Mouse (Mus musculus): ENCODE measurements around the gene Uxs1. TPM values are rescaled to one million over a fixed set of nuclear protein-coding genes. Genes with fewer than 3 reads are reported as not detected.

The Uxs1 gene
- polyA plus RNA-seq (2016; fragmentation: Nextera tagmentation; extraction: Ambion mirVana) = 23.1 and 24.9 TPM in 2 replicates

GRCm38 (mm10) chr1:43827763-43828194, at the start of gene Uxs1:
Gene Uxs1 (minus strand): TSS chr1:43827800.
- Histone ChIP-seq H3K9ac (peak within 1 kb of the TSS; percentile 75), H3K4me3 (peak within 1 kb of the TSS; percentile 77), H3K36me3 (no peaks in the 10 kb centered on the region), H3K27me3 (no peaks in the 10 kb centered on the region), H3K9me3 (no peaks in the 10 kb centered on the region), H3K4me1 (peaks cover 16% of the 10 kb centered on the region), H3K4me2 (replicated peaks) (peak within 1 kb of the TSS; percentile 95), H3K27ac (peak within 1 kb of the TSS; percentile 95)
- under 1% methylated on average over 31 of the region's 41 CpGs for WGBS
- peak; percentile 98 for ATAC-seq (ENCODE audit: insufficient number of reproducible peaks, insufficient read depth, low FRiP score, low TSS enrichment)

DNA sequence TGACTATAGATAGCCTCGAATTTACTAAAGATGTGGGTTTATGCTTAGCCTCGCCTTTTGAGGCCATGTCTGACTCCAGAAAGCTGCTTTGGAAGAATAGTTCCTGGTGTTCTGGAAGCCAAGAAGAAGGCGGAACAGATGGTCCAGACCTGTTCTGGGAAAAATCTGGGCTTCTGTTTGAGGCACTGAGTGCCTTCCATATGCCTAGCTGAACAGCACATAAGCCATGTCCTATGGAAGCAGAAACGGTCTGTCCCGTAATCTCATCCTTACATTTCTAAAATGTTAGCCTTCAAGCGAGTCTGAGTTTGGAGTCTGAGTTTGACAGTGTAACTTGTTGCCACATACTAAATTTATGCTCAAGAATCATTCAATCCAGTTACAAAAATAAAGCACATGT, 49.6 kb upstream of the Uxs1 start:
- Histone ChIP-seq H3K4me3 (no peak overlapping the region), H3K9me3 (no peaks in the 10 kb centered on the region), H3K9ac (no peak overlapping the region), H3K27ac (no peak overlapping the region), H3K27me3 (no peaks in the 10 kb centered on the region), H3K36me3 (no peaks in the 10 kb centered on the region), H3K4me1 (peaks cover 3% of the 10 kb centered on the region; the same call in 1 of the 2 replicates), H3K4me2 (replicated peaks) (no peak overlapping the region)
- no peak for ATAC-seq (ENCODE audit: insufficient number of reproducible peaks, insufficient read depth, low FRiP score, low TSS enrichment)
- 82% methylated on average over 6 of the region's 6 CpGs for WGBS

DNA sequence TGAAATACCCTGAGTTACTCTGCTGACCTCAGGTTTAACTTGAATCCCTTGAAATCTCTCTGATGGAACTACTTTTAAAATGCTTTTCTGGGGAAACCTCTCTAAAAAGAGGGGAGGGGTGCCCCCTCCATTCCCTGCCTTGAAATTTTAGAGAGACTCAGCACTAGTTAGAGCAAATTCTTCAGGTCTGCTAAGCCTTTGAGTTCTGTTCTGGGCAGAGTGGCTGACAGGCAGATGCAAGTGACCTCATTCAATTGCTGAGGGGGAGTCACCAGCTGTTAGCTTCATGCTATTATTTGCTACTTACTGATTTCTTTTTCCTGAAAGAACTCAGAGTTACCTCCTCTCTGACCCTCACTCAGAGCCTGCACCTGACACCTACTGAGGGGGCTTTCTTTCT, 43.5 kb upstream of the Uxs1 start:
- no peaks in the 10 kb centered on the region for H3K9me3 ChIP-seq
- no peak overlapping the region for H3K27ac ChIP-seq
- no peak overlapping the region for H3K9ac ChIP-seq
- no peak for ATAC-seq (ENCODE audit: insufficient number of reproducible peaks, insufficient read depth, low FRiP score, low TSS enrichment)
- no peaks in the 10 kb centered on the region for H3K4me1 ChIP-seq
- no peak overlapping the region for H3K4me3 ChIP-seq
- no peak overlapping the region for H3K4me2 ChIP-seq (replicated peaks)
- no peaks in the 10 kb centered on the region for H3K27me3 ChIP-seq
- H3K36me3 ChIP-seq = no peaks in the 10 kb centered on the region

GRCm38 (mm10) chr1:43868510-43868909, 40.9 kb upstream of the Uxs1 start:
- Histone ChIP-seq H3K9me3 (no peaks in the 10 kb centered on the region), H3K4me3 (no peak overlapping the region), H3K4me1 (no peaks in the 10 kb centered on the region), H3K27me3 (no peaks in the 10 kb centered on the region), H3K4me2 (replicated peaks) (no peak overlapping the region), H3K9ac (no peak overlapping the region), H3K36me3 (no peaks in the 10 kb centered on the region), H3K27ac (no peak overlapping the region)
- no peak for ATAC-seq (ENCODE audit: insufficient number of reproducible peaks, insufficient read depth, low FRiP score, low TSS enrichment)
- WGBS = 53% methylated on average over 1 of the region's 1 CpGs

DNA sequence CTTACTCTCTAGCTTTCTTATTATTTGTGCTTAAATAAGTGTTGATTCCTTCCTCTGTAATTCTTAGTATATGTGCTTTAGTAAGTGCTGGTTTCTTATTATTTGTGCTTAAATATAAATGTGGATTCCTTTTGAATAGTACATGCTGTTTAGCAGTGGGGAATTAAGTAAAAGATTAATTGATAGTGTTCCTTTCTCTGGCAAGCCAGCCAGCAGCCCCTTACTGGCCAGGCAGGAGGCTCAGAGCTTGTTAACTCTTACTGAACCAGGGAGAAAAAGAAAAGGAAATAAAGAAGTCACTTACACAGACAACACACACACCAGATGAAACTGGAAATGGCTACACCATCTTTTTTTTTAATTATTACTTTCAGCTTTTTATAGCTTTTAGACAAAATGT, 37.2 kb upstream of the Uxs1 start:
- H3K4me1 ChIP-seq = no peaks in the 10 kb centered on the region
- no peak for ATAC-seq (ENCODE audit: insufficient number of reproducible peaks, insufficient read depth, low FRiP score, low TSS enrichment)
- H3K4me3 ChIP-seq = no peak overlapping the region

DNA sequence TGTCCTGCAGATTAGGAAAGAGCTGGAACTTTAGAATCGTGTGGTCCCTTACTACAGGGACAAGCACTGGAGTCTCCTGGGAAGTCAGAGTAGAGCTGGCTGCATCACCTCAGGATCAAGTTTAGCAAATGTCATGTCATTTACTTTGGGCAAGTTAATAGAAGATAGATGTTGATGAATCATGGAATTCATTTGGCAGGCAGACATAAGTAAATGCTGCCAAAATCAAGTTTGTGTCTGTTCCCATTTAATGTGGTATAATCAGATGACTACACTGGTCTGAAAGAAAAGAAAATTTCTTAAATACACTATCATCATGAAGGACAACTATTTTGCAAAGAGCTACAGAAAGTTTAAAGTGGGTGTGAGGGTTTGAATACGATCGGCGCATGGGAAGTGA, 35.0 kb upstream of the Uxs1 start:
- Histone ChIP-seq H3K4me1 (no peaks in the 10 kb centered on the region), H3K9me3 (no peaks in the 10 kb centered on the region), H3K36me3 (no peaks in the 10 kb centered on the region), H3K9ac (no peak overlapping the region), H3K4me2 (replicated peaks) (no peak overlapping the region), H3K27me3 (no peaks in the 10 kb centered on the region), H3K4me3 (no peak overlapping the region), H3K27ac (no peak overlapping the region)
- ATAC-seq (ENCODE audit: insufficient number of reproducible peaks, insufficient read depth, low FRiP score, low TSS enrichment) = no peak
- 89% methylated on average over 4 of the region's 4 CpGs for WGBS

More for the DNA sequence above, 37.2 kb upstream of the Uxs1 start:
- Histone ChIP-seq H3K4me2 (replicated peaks) (no peak overlapping the region), H3K36me3 (no peaks in the 10 kb centered on the region), H3K9me3 (no peaks in the 10 kb centered on the region), H3K9ac (no peak overlapping the region), H3K27ac (no peak overlapping the region), H3K27me3 (no peaks in the 10 kb centered on the region)

DNA sequence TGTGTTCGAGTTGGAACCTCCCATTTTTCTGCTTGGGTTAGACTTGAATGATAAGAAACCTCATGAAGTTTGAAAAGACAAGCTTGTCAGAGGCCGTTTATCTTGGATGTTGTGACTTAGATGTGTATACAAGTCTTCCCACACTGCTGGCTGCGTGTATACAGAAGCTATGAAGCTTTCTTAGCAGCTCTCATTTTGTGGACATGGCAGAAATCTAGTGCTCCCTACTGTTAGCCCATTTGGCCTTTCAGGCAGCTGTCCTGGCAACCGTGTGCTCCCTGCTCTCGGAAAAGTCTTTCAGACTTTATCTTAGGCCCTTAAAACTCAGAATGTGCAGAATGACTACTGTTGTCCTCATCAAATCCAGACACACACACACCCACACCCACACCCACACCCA, 31.4 kb upstream of the Uxs1 start:
- WGBS = 80% methylated on average over 5 of the region's 5 CpGs
- H3K4me2 ChIP-seq (replicated peaks) = no peak overlapping the region

GRCm38 (mm10) chr1:43857656-43858055, 30.1 kb upstream of the Uxs1 start:
- Histone ChIP-seq H3K27ac (no peak overlapping the region), H3K4me2 (replicated peaks) (no peak overlapping the region), H3K9ac (no peak overlapping the region), H3K4me3 (no peak overlapping the region), H3K36me3 (no peaks in the 10 kb centered on the region), H3K9me3 (no peaks in the 10 kb centered on the region), H3K27me3 (no peaks in the 10 kb centered on the region), H3K4me1 (no peaks in the 10 kb centered on the region)
- no peak for ATAC-seq (ENCODE audit: insufficient number of reproducible peaks, insufficient read depth, low FRiP score, low TSS enrichment)
- WGBS = 78% methylated on average over 1 of the region's 1 CpGs

More for the DNA sequence above, 31.4 kb upstream of the Uxs1 start:
- no peaks in the 10 kb centered on the region for H3K36me3 ChIP-seq
- H3K4me1 ChIP-seq = no peaks in the 10 kb centered on the region
- no peak overlapping the region for H3K4me3 ChIP-seq
- no peak overlapping the region for H3K9ac ChIP-seq
- ATAC-seq (ENCODE audit: insufficient number of reproducible peaks, insufficient read depth, low FRiP score, low TSS enrichment) = no peak
- no peaks in the 10 kb centered on the region for H3K27me3 ChIP-seq
- H3K9me3 ChIP-seq = no peaks in the 10 kb centered on the region
- no peak overlapping the region for H3K27ac ChIP-seq

GRCm38 (mm10) chr1:43855591-43855990, 28.0 kb upstream of the Uxs1 start:
- Histone ChIP-seq H3K27ac (no peak overlapping the region), H3K4me3 (no peak overlapping the region), H3K36me3 (no peaks in the 10 kb centered on the region), H3K9ac (no peak overlapping the region), H3K9me3 (no peaks in the 10 kb centered on the region), H3K27me3 (no peaks in the 10 kb centered on the region), H3K4me1 (no peaks in the 10 kb centered on the region), H3K4me2 (replicated peaks) (no peak overlapping the region)
- WGBS = 84% methylated on average over 1 of the region's 1 CpGs
- ATAC-seq (ENCODE audit: insufficient number of reproducible peaks, insufficient read depth, low FRiP score, low TSS enrichment) = no peak

GRCm38 (mm10) chr1:43843398-43843797, 15.8 kb upstream of the Uxs1 start:
- no peak overlapping the region for H3K4me3 ChIP-seq
- no peak overlapping the region for H3K27ac ChIP-seq
- H3K9ac ChIP-seq = no peak overlapping the region
- H3K27me3 ChIP-seq = no peaks in the 10 kb centered on the region
- H3K9me3 ChIP-seq = no peaks in the 10 kb centered on the region
- H3K4me2 ChIP-seq (replicated peaks) = no peak overlapping the region
- no peaks in the 10 kb centered on the region for H3K4me1 ChIP-seq
- WGBS = 79% methylated on average over 2 of the region's 2 CpGs
- no peak for ATAC-seq (ENCODE audit: insufficient number of reproducible peaks, insufficient read depth, low FRiP score, low TSS enrichment)
- H3K36me3 ChIP-seq = no peaks in the 10 kb centered on the region

GRCm38 (mm10) chr1:43837236-43837635, 9.6 kb upstream of the Uxs1 start:
- Histone ChIP-seq H3K4me1 (no peaks in the 10 kb centered on the region), H3K9me3 (no peaks in the 10 kb centered on the region), H3K4me3 (no peak overlapping the region), H3K36me3 (no peaks in the 10 kb centered on the region), H3K4me2 (replicated peaks) (no peak overlapping the region), H3K9ac (no peak overlapping the region), H3K27me3 (no peaks in the 10 kb centered on the region), H3K27ac (no peak overlapping the region)
- ATAC-seq (ENCODE audit: insufficient number of reproducible peaks, insufficient read depth, low FRiP score, low TSS enrichment) = no peak
- WGBS = 89% methylated on average over 1 of the region's 1 CpGs

GRCm38 (mm10) chr1:43830096-43830495, 2.5 kb upstream of the Uxs1 start:
- no peaks in the 10 kb centered on the region for H3K9me3 ChIP-seq
- no peak overlapping the region for H3K4me3 ChIP-seq
- no peak overlapping the region for H3K4me2 ChIP-seq (replicated peaks)
- H3K9ac ChIP-seq = no peak overlapping the region
- no peak overlapping the region for H3K27ac ChIP-seq
- ATAC-seq (ENCODE audit: insufficient number of reproducible peaks, insufficient read depth, low FRiP score, low TSS enrichment) = no peak
- H3K4me1 ChIP-seq = peaks cover 15% of the 10 kb centered on the region
- no peaks in the 10 kb centered on the region for H3K36me3 ChIP-seq
- 47% methylated on average over 1 of the region's 1 CpGs for WGBS
- no peaks in the 10 kb centered on the region for H3K27me3 ChIP-seq
